Mouse (Mus musculus): ENCODE data around the gene Paics. TPM values are rescaled to one million over a fixed set of nuclear protein-coding genes. Genes with fewer than 3 reads are reported as not detected.

Paics gene
- total and polyA plus RNA-seq, 2 experiments = 165 to 359 TPM

DNA sequence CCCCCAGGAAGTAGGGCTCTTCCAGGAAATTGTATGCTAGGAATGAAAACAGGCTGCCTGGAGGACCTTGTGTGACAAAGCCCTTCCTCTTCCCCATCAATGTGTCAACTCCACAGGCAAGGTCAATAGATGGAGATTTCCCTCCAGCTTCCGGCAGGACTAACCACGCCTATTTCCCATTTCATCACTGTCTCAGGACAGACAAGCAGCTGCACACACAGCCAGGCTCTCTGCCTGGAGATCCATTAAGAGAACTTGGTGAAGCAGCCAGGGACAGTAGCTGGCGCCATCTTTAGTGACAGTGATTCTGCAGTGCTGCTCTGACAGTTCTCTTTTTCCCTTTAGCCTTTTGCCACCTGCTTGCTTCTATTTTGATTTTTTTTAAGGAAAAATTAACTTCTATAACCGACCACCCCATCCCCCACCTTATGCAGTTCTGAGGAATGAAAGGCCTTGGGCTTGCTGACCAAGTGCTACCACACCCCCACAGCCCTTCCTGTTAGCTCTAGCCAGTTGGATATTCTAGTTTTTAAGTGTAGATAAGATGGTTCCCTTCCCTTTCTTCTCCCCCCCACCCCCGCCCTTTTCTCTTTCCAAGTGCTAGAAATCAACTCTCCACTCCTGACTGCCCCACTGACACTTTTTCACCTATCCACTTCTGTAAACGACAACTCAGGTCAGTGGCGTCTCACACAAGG is 21.8 kb upstream of the Paics start:
- WGBS = 53% methylated on average over 7 of the region's 7 CpGs
- TF ChIP-seq POLR2A (IDR thresholded peaks at IDR 0.05; ENCODE audit: extremely low read depth, insufficient read depth, low read length) (no peak), CTCF (IDR thresholded peaks at IDR 0.05; ENCODE audit: low read depth, low read length) (no peak)
- peaks cover 5% of the 10 kb centered on the region for H3K4me1 ChIP-seq (ENCODE audit: control insufficient read depth, insufficient read depth, low read length)
- peak overlapping the region; percentile 44 for H3K27ac ChIP-seq (replicated peaks; ENCODE audit: insufficient read depth, low read depth, low read length)
- peaks cover 12% of the 10 kb centered on the region for H3K36me3 ChIP-seq (ENCODE audit: control insufficient read depth, insufficient read depth, low read length)
- peak; percentile 60 for DNase-seq (ENCODE audit: extremely low read depth, low read depth, low spot score)
- H3K79me2 ChIP-seq (ENCODE audit: control insufficient read depth, insufficient read depth, low read length) = peaks cover 11% of the 10 kb centered on the region; the same call in 1 of the 2 replicates
- H3K4me3 ChIP-seq (ENCODE audit: insufficient read depth, low read depth, low read length) = no peak overlapping the region
- no peak overlapping the region for H3K9ac ChIP-seq (ENCODE audit: low read depth, low read length)
- H3K27me3 ChIP-seq (ENCODE audit: control insufficient read depth, insufficient read depth, low read length) = no peaks in the 10 kb centered on the region

GRCm38 (mm10) chr5:76939717-76940116 is 11.4 kb upstream of the Paics start:
- Histone ChIP-seq H3K9ac (ENCODE audit: low read depth, low read length) (no peak overlapping the region), H3K27ac (replicated peaks; ENCODE audit: insufficient read depth, low read depth, low read length) (no peak overlapping the region), H3K36me3 (ENCODE audit: control insufficient read depth, insufficient read depth, low read length) (no peaks in the 10 kb centered on the region), H3K4me1 (ENCODE audit: control insufficient read depth, insufficient read depth, low read length) (peaks cover 16% of the 10 kb centered on the region), H3K79me2 (ENCODE audit: control insufficient read depth, insufficient read depth, low read length) (peaks cover 14% of the 10 kb centered on the region; the same call in 1 of the 2 replicates), H3K4me3 (ENCODE audit: insufficient read depth, low read depth, low read length) (no peak overlapping the region), H3K27me3 (ENCODE audit: control insufficient read depth, insufficient read depth, low read length) (no peaks in the 10 kb centered on the region)
- no peak for DNase-seq (ENCODE audit: extremely low read depth, low read depth, low spot score)
- WGBS = 89% methylated on average over 8 of the region's 8 CpGs
- TF ChIP-seq POLR2A (IDR thresholded peaks at IDR 0.05; ENCODE audit: extremely low read depth, insufficient read depth, low read length) = no peak

DNA sequence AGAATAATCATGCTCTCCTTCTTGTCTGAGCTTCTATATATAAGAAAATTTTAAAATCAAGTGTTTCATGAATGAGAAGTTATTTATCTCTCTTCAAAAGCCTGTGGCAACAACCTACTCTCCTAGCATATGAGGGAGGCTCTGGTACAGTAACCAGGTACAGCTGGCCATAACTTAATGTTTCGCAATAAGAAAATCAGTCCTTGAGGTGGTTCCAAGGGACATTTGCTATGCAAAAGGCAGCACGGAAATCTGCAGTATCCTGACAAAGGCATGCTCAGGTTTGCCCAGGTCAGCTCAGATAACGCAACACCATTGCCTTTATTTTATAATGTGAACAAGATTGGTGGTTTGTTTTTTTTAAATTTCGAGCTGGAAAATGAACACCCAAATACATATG is 9.1 kb upstream of the Paics start:
- no peak for TF ChIP-seq CTCF (IDR thresholded peaks at IDR 0.05; ENCODE audit: low read depth, low read length)
- H3K27ac ChIP-seq (replicated peaks; ENCODE audit: insufficient read depth, low read depth, low read length) = no peak overlapping the region
- DNase-seq (ENCODE audit: extremely low read depth, low read depth, low spot score) = peak; percentile 87
- H3K27me3 ChIP-seq (ENCODE audit: control insufficient read depth, insufficient read depth, low read length) = no peaks in the 10 kb centered on the region
- H3K36me3 ChIP-seq (ENCODE audit: control insufficient read depth, insufficient read depth, low read length) = peaks cover 2% of the 10 kb centered on the region; the same call in 1 of the 2 replicates
- H3K79me2 ChIP-seq (ENCODE audit: control insufficient read depth, insufficient read depth, low read length) = peaks cover 22% of the 10 kb centered on the region; the same call in 1 of the 2 replicates
- H3K4me1 ChIP-seq (ENCODE audit: control insufficient read depth, insufficient read depth, low read length) = peaks cover 18% of the 10 kb centered on the region
- no peak overlapping the region for H3K9ac ChIP-seq (ENCODE audit: low read depth, low read length)
- WGBS = 28% methylated on average over 4 of the region's 4 CpGs
- H3K4me3 ChIP-seq (ENCODE audit: insufficient read depth, low read depth, low read length) = no peak overlapping the region

- H3K79me2 ChIP-seq (ENCODE audit: control insufficient read depth, insufficient read depth, low read length) = peaks cover 25% of the 10 kb centered on the region; the same call in 1 of the 2 replicates
- no peak overlapping the region for H3K9ac ChIP-seq (ENCODE audit: low read depth, low read length)
- no peaks in the 10 kb centered on the region for H3K27me3 ChIP-seq (ENCODE audit: control insufficient read depth, insufficient read depth, low read length)
- peaks cover 22% of the 10 kb centered on the region for H3K4me1 ChIP-seq (ENCODE audit: control insufficient read depth, insufficient read depth, low read length)
- peaks cover 2% of the 10 kb centered on the region; the same call in 1 of the 2 replicates for H3K36me3 ChIP-seq (ENCODE audit: control insufficient read depth, insufficient read depth, low read length)
- H3K4me3 ChIP-seq (ENCODE audit: insufficient read depth, low read depth, low read length) = no peak overlapping the region
- WGBS = 24% methylated on average over 4 of the region's 4 CpGs
- peak; percentile 79 for DNase-seq (ENCODE audit: extremely low read depth, low read depth, low spot score)
- peak overlapping the region; percentile 66; the same call in 1 of the 2 replicates for H3K27ac ChIP-seq (replicated peaks; ENCODE audit: insufficient read depth, low read depth, low read length)
- TF ChIP-seq CTCF (IDR thresholded peaks at IDR 0.05; ENCODE audit: low read depth, low read length) (no peak), POLR2A (IDR thresholded peaks at IDR 0.05; ENCODE audit: extremely low read depth, insufficient read depth, low read length) (no peak)
Measured at GRCm38 (mm10) chr5:76942505-76942904, 8.6 kb upstream of the Paics start.

DNA sequence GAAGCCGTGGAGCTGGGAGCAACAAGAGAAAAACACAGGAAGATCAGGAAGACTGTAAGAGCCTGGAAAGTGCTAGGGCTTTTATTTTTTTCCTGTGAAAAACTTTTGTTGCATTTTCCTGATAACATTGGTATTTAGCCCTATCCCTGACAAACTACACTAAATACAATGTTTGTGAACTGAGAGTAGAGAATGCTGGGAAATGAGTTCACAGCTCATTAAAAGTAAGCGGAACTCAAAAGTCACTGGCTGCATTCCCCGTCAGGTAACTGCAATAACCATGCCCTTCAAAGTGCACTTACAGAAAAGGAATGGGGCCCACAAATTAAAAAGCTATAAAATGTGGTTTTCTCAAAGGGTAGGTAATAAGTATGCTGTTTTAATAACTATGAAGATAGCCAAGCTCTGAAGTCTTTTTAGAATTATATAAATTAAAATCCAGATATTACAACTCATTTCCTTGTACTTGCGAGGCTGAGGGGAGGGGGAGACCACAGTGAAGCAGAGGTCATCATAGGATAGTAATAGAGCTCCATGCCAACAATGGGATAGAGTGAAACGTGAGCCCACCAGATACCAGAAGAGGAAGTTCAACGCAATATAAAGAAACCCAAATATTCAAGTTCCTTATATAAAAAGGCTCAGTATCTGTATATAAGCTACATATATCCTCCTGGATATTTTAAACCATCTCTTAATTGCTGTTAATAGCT is 6.0 kb upstream of the Paics start:
- Histone ChIP-seq H3K4me1 (ENCODE audit: control insufficient read depth, insufficient read depth, low read length) (peaks cover 30% of the 10 kb centered on the region), H3K79me2 (ENCODE audit: control insufficient read depth, insufficient read depth, low read length) (peaks cover 31% of the 10 kb centered on the region; the same call in 1 of the 2 replicates), H3K27ac (replicated peaks; ENCODE audit: insufficient read depth, low read depth, low read length) (no peak overlapping the region), H3K27me3 (ENCODE audit: control insufficient read depth, insufficient read depth, low read length) (no peaks in the 10 kb centered on the region), H3K9ac (ENCODE audit: low read depth, low read length) (no peak overlapping the region), H3K4me3 (ENCODE audit: insufficient read depth, low read depth, low read length) (no peak overlapping the region), H3K36me3 (ENCODE audit: control insufficient read depth, insufficient read depth, low read length) (peaks cover 2% of the 10 kb centered on the region; the same call in 1 of the 2 replicates)
- WGBS = 54% methylated on average over 6 of the region's 6 CpGs
- DNase-seq (ENCODE audit: extremely low read depth, low read depth, low spot score) = no peak
- no peak for TF ChIP-seq POLR2A (IDR thresholded peaks at IDR 0.05; ENCODE audit: extremely low read depth, insufficient read depth, low read length)
- no peak for TF ChIP-seq CTCF (IDR thresholded peaks at IDR 0.05; ENCODE audit: low read depth, low read length)

GRCm38 (mm10) chr5:76945678-76946033 is 5.5 kb upstream of the Paics start:
- whole genome bisulfite sequencing = 73% methylated on average over 2 of the region's 2 CpGs
- TF ChIP-seq POLR2A (IDR thresholded peaks at IDR 0.05; ENCODE audit: extremely low read depth, insufficient read depth, low read length) = no peak
- no peak for TF ChIP-seq CTCF (IDR thresholded peaks at IDR 0.05; ENCODE audit: low read depth, low read length)
- no peak overlapping the region for H3K27ac ChIP-seq (replicated peaks; ENCODE audit: insufficient read depth, low read depth, low read length)
- H3K79me2 ChIP-seq (ENCODE audit: control insufficient read depth, insufficient read depth, low read length) = peaks cover 31% of the 10 kb centered on the region; the same call in 1 of the 2 replicates
- no peak overlapping the region for H3K4me3 ChIP-seq (ENCODE audit: insufficient read depth, low read depth, low read length)
- H3K36me3 ChIP-seq (ENCODE audit: control insufficient read depth, insufficient read depth, low read length) = peaks cover 2% of the 10 kb centered on the region; the same call in 1 of the 2 replicates
- peaks cover 31% of the 10 kb centered on the region for H3K4me1 ChIP-seq (ENCODE audit: control insufficient read depth, insufficient read depth, low read length)
- H3K9ac ChIP-seq (ENCODE audit: low read depth, low read length) = no peak overlapping the region
- no peak for DNase-seq (ENCODE audit: extremely low read depth, low read depth, low spot score)
- no peaks in the 10 kb centered on the region for H3K27me3 ChIP-seq (ENCODE audit: control insufficient read depth, insufficient read depth, low read length)

Data from liver, adult 2 months (tissue).